ENCODE assay signal across 27 mouse cellular contexts in genomic region chr2:154905796-154906195, GRCm38 (mm10).
"Had no signal": no experiment of that assay in that cellular context is flagged by ENCODE, and none has a peak within 500 bp of the region (broad histone marks: within the 10 kb centered on the region; RNA-seq: fewer than 3 reads in every experiment).

No protein-coding gene starts in this region.

- H3K4me3 ChIP-seq: heart, adult 2 months; heart, embryonic 13.5 days; heart, embryonic 15.5 days; hindbrain, embryonic 13.5 days; hindbrain, embryonic 15.5 days; kidney, embryonic 15.5 days; limb, embryonic 13.5 days; limb, embryonic 15.5 days; liver, embryonic 12.5 days had no signal

- H3K9me3 ChIP-seq: heart, embryonic 13.5 days; heart, embryonic 15.5 days; hindbrain, embryonic 13.5 days; hindbrain, embryonic 15.5 days; kidney, embryonic 15.5 days; limb, embryonic 13.5 days; limb, embryonic 15.5 days; liver, embryonic 12.5 days had no signal

- H3K4me1 ChIP-seq: heart, embryonic 13.5 days; heart, embryonic 15.5 days; hindbrain, embryonic 13.5 days; hindbrain, embryonic 15.5 days; kidney, embryonic 15.5 days; limb, embryonic 13.5 days; limb, embryonic 15.5 days; liver, embryonic 12.5 days had no signal

- ATAC-seq: hindbrain, postnatal 0 days; intestine, embryonic 16.5 days; liver, embryonic 12.5 days had no signal

- H3K9ac ChIP-seq: heart, embryonic 13.5 days; heart, embryonic 15.5 days; hindbrain, embryonic 13.5 days; hindbrain, embryonic 15.5 days; kidney, embryonic 15.5 days; limb, embryonic 13.5 days; limb, embryonic 15.5 days; liver, embryonic 12.5 days; liver, embryonic 14.5 days had no signal

- H3K27me3 ChIP-seq: heart, embryonic 15.5 days; hindbrain, embryonic 13.5 days; hindbrain, embryonic 15.5 days; kidney, embryonic 15.5 days; limb, embryonic 13.5 days; limb, embryonic 15.5 days had no signal

- DNase-seq: gastrocnemius, postnatal 14 days; gastrocnemius, postnatal 36 days; heart, adult 11 months; heart, adult 2 months; heart, postnatal 14 days; heart, postnatal 36 days; kidney, adult 11 months; kidney, adult 2 months; kidney, adult 9 months; kidney, postnatal 14 days; kidney, postnatal 36 days; layer of hippocampus, adult 9-11 months; layer of hippocampus, postnatal 36 days; left cerebral cortex, postnatal 4 days had no signal

- H3K36me3 ChIP-seq: heart, embryonic 13.5 days; heart, embryonic 15.5 days; hindbrain, embryonic 13.5 days; hindbrain, embryonic 15.5 days; kidney, embryonic 15.5 days; limb, embryonic 13.5 days; limb, embryonic 15.5 days; liver, embryonic 12.5 days had no signal

- H3K27ac ChIP-seq: heart, adult 2 months; heart, embryonic 13.5 days; heart, embryonic 15.5 days; hindbrain, embryonic 13.5 days; hindbrain, embryonic 15.5 days; hindbrain, postnatal 0 days; kidney, embryonic 15.5 days; kidney, postnatal 0 days; limb, embryonic 13.5 days; limb, embryonic 15.5 days; liver, embryonic 12.5 days; liver, embryonic 14.5 days had no signal

- H3K4me2 ChIP-seq: heart, embryonic 11.5 days; heart, embryonic 13.5 days; heart, embryonic 15.5 days; hindbrain, embryonic 13.5 days; hindbrain, embryonic 15.5 days; kidney, embryonic 15.5 days; limb, embryonic 13.5 days; limb, embryonic 15.5 days; liver, embryonic 12.5 days had no signal
